Mouse (Mus musculus): ENCODE data around the gene Slc25a14.

DNA sequence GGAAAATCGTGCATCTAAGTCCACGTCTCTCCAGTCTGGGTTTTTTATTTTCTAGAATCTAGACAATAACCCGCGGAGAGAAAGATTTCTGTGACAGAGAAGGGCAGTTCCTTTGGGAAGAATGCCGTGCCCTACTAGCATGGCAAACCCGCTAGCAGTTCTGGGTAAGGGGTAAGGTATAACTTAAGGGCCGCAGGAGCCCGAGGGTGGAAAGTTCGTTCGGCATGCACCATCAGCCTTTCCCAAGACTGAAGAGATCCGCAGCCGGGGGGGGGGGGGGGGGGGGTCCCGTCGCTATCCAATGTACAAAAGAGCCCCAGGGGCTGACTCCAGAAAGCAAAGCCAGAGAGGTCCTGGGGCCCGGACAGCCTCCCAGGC lies 29.5 kb upstream of the Slc25a14 start:
- TF ChIP-seq CTCF (IDR thresholded peaks at IDR 0.05; ENCODE audit: low read depth, low read length) (no peak), POLR2A (IDR thresholded peaks at IDR 0.05; ENCODE audit: borderline replicate concordance, low read depth, low read length) (no peak)
